Mouse (Mus musculus): ENCODE data around the gene Fam69a. TPM values are rescaled to one million over a fixed set of nuclear protein-coding genes. Genes with fewer than 3 reads are reported as not detected.
A peak's percentile ranks its signal among the peaks of the same experiment; 100 is the strongest.

Gene Fam69a
- polyA plus RNA-seq, 1 experiment, result 7.0 TPM

GRCm38 (mm10) chr5:107934770-107935543 lies 51.9 kb downstream of the Fam69a start:
- TF ChIP-seq POLR2A (IDR thresholded peaks at IDR 0.05; ENCODE audit: low read depth, low read length), result no peak
- TF ChIP-seq CTCF (conservative IDR thresholded peaks at IDR 0.05; ENCODE audit: insufficient read depth, insufficient read length, low read depth, low read length), result no peak
- no peak overlapping the region for H3K4me3 ChIP-seq (ENCODE audit: insufficient read depth, low read depth, low read length)
- 92% methylated on average over 10 of the region's 10 CpGs for WGBS

GRCm38 (mm10) chr5:107933202-107933974 lies 53.5 kb downstream of the Fam69a start:
- TF ChIP-seq CTCF (conservative IDR thresholded peaks at IDR 0.05; ENCODE audit: insufficient read depth, insufficient read length, low read depth, low read length), result no peak
- no peak for TF ChIP-seq POLR2A (IDR thresholded peaks at IDR 0.05; ENCODE audit: low read depth, low read length)
- 85% methylated on average over 4 of the region's 4 CpGs for WGBS
- Histone ChIP-seq H3K27me3 (replicated peaks; ENCODE audit: control insufficient read depth, insufficient read depth, low read length) (no peaks in the 10 kb centered on the region), H3K36me3 (ENCODE audit: control insufficient read depth, insufficient read depth, low read length) (no peaks in the 10 kb centered on the region), H3K27ac (ENCODE audit: insufficient read depth, low read depth, low read length) (no peak overlapping the region), H3K4me1 (ENCODE audit: control insufficient read depth, insufficient read depth, low read length) (0 out of 2 replicates have a peak, but pooled peaks cover 2% of the 10 kb centered on the region), H3K4me3 (ENCODE audit: insufficient read depth, low read depth, low read length) (no peak overlapping the region)
- no peak for DNase-seq

More at GRCm38 (mm10) chr5:107934770-107935543, 51.9 kb downstream of the Fam69a start:
- Histone ChIP-seq H3K36me3 (ENCODE audit: control insufficient read depth, insufficient read depth, low read length) (no peaks in the 10 kb centered on the region), H3K27ac (ENCODE audit: insufficient read depth, low read depth, low read length) (no peak overlapping the region), H3K4me1 (ENCODE audit: control insufficient read depth, insufficient read depth, low read length) (peaks cover 2% of the 10 kb centered on the region; the same call in 1 of the 2 replicates), H3K27me3 (replicated peaks; ENCODE audit: control insufficient read depth, insufficient read depth, low read length) (no peaks in the 10 kb centered on the region)
- DNase-seq, result no peak

DNA sequence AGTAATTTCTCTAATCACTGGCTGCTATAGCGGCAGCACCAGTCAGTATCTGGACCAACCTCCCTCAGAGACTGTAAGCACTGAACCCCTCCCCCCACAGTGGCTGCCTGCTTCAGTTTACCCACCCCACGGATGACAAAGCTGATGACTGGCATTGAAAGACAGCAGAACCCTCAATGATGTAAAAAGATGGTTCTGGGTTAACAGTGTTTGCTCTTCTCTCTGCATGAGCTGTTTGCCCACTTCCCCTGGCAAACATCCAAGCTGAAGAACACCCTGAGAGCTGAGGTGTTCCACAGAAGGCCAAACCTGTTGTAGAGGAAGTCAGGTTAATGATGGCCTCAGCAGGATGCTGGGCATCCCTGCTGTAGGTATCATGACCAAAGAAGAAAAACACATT lies 54.3 kb downstream of the Fam69a start:
- WGBS, result 64% methylated on average over 2 of the region's 2 CpGs
- DNase-seq, result no peak
- H3K4me3 ChIP-seq (ENCODE audit: insufficient read depth, low read depth, low read length), result no peak overlapping the region
- H3K27ac ChIP-seq (ENCODE audit: insufficient read depth, low read depth, low read length), result no peak overlapping the region
- H3K27me3 ChIP-seq (replicated peaks; ENCODE audit: control insufficient read depth, insufficient read depth, low read length), result no peaks in the 10 kb centered on the region
- H3K36me3 ChIP-seq (ENCODE audit: control insufficient read depth, insufficient read depth, low read length), result no peaks in the 10 kb centered on the region
- 0 out of 2 replicates have a peak, but pooled peaks cover 2% of the 10 kb centered on the region for H3K4me1 ChIP-seq (ENCODE audit: control insufficient read depth, insufficient read depth, low read length)
- TF ChIP-seq POLR2A (IDR thresholded peaks at IDR 0.05; ENCODE audit: low read depth, low read length) (no peak), CTCF (conservative IDR thresholded peaks at IDR 0.05; ENCODE audit: insufficient read depth, insufficient read length, low read depth, low read length) (no peak)

GRCm38 (mm10) chr5:107926550-107927249 lies 60.2 kb downstream of the Fam69a start:
- Histone ChIP-seq H3K36me3 (ENCODE audit: control insufficient read depth, insufficient read depth, low read length) (no peaks in the 10 kb centered on the region), H3K27me3 (replicated peaks; ENCODE audit: control insufficient read depth, insufficient read depth, low read length) (no peaks in the 10 kb centered on the region), H3K4me3 (ENCODE audit: insufficient read depth, low read depth, low read length) (no peak overlapping the region), H3K27ac (ENCODE audit: insufficient read depth, low read depth, low read length) (no peak overlapping the region), H3K4me1 (ENCODE audit: control insufficient read depth, insufficient read depth, low read length) (peaks cover 5% of the 10 kb centered on the region; the same call in 1 of the 2 replicates)
- TF ChIP-seq CTCF (conservative IDR thresholded peaks at IDR 0.05; ENCODE audit: insufficient read depth, insufficient read length, low read depth, low read length), result no peak
- no peak for TF ChIP-seq POLR2A (IDR thresholded peaks at IDR 0.05; ENCODE audit: low read depth, low read length)
- 76% methylated on average over 11 of the region's 11 CpGs for WGBS
- no peak for DNase-seq

DNA sequence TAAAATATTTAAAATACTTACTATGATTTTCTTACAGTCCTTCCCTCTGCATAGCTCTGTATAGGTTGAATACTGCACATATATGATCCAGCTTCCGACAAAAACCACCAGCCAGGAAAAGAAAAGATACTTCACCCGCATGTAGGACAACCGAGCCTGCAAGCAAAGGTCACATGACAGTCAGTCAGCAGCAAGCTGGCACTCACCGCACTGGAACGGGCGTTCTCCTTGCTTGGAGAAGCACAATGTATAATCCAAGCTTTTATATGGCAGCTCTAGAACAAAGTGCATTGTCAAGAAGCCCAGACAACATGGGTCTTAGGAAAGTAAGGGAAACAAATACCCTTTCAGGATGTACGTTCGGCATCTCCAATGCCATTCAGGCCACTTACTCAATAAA lies 62.3 kb downstream of the Fam69a start:
- TF ChIP-seq CTCF (conservative IDR thresholded peaks at IDR 0.05; ENCODE audit: insufficient read depth, insufficient read length, low read depth, low read length), result no peak
- TF ChIP-seq POLR2A (IDR thresholded peaks at IDR 0.05; ENCODE audit: low read depth, low read length), result no peak
- Histone ChIP-seq H3K4me1 (ENCODE audit: control insufficient read depth, insufficient read depth, low read length) (peaks cover 5% of the 10 kb centered on the region; the same call in 1 of the 2 replicates), H3K27me3 (replicated peaks; ENCODE audit: control insufficient read depth, insufficient read depth, low read length) (no peaks in the 10 kb centered on the region), H3K4me3 (ENCODE audit: insufficient read depth, low read depth, low read length) (no peak overlapping the region), H3K36me3 (ENCODE audit: control insufficient read depth, insufficient read depth, low read length) (no peaks in the 10 kb centered on the region), H3K27ac (ENCODE audit: insufficient read depth, low read depth, low read length) (no peak overlapping the region)
- DNase-seq, result peak; percentile 64
- 52% methylated on average over 8 of the region's 8 CpGs for WGBS

- WGBS, result 90% methylated on average over 1 of the region's 1 CpGs
- Histone ChIP-seq H3K4me3 (ENCODE audit: insufficient read depth, low read depth, low read length) (no peak overlapping the region), H3K27me3 (replicated peaks; ENCODE audit: control insufficient read depth, insufficient read depth, low read length) (no peaks in the 10 kb centered on the region), H3K36me3 (ENCODE audit: control insufficient read depth, insufficient read depth, low read length) (no peaks in the 10 kb centered on the region), H3K4me1 (ENCODE audit: control insufficient read depth, insufficient read depth, low read length) (peaks cover 3% of the 10 kb centered on the region; the same call in 1 of the 2 replicates), H3K27ac (ENCODE audit: insufficient read depth, low read depth, low read length) (no peak overlapping the region)
- DNase-seq, result no peak
- no peak for TF ChIP-seq CTCF (conservative IDR thresholded peaks at IDR 0.05; ENCODE audit: insufficient read depth, insufficient read length, low read depth, low read length)
Observed at GRCm38 (mm10) chr5:107922836-107923235, 64.0 kb downstream of the Fam69a start.

All from kidney, adult 2 months (tissue).